ENCODE assay signal across 26 mouse cellular contexts in genomic region chr3:142817506-142817905, GRCm38 (mm10). TPM values are rescaled to one million over a fixed set of nuclear protein-coding genes. Genes with fewer than 3 reads are reported as not detected.
DNase-seq lines count a peak whose midpoint lies in the region; ATAC-seq and TF ChIP-seq lines count a peak whose summit lies in the region.
"Had no signal": no experiment of that assay in that cellular context is flagged by ENCODE, and none has a peak within 500 bp of the region (broad histone marks: within the 10 kb centered on the region; RNA-seq: fewer than 3 reads in every experiment).

No protein-coding gene starts in this region.

- H3K36me3 ChIP-seq in liver, embryonic 11.5 days (ENCODE audit: control insufficient read depth, insufficient read depth, low read length), result peaks cover 3% of the 10 kb centered on the region; the same call in 1 of the 2 replicates

- no peak for TF ChIP-seq CTCF in embryonic fibroblast, embryonic 13.5 days (IDR thresholded peaks at IDR 0.05; ENCODE audit: borderline replicate concordance, insufficient read depth, low read length)

- peak overlapping the region; percentile 92 for H3K27ac ChIP-seq in embryonic fibroblast, embryonic 13.5 days (ENCODE audit: insufficient read depth, low read length)
- H3K27ac ChIP-seq in liver, embryonic 11.5 days (ENCODE audit: low read depth, low read length), result no peak overlapping the region
- H3K27ac ChIP-seq: embryonic facial prominence, embryonic 12.5 days; embryonic facial prominence, embryonic 15.5 days; forebrain, embryonic 10.5 days; forebrain, embryonic 13.5 days; gastrocnemius, adult 2 months; hindbrain, embryonic 12.5 days; hindbrain, embryonic 15.5 days had no signal

- no peak for ATAC-seq in liver, embryonic 11.5 days (replicated peaks; ENCODE audit: low FRiP score)
- ATAC-seq: activated CD4-positive, CD25-positive, alpha-beta regulatory T cell, adult 4 months; forebrain, embryonic 13.5 days; forebrain, embryonic 16.5 days had no signal

- H3K4me3 ChIP-seq in embryonic fibroblast, embryonic 13.5 days (ENCODE audit: insufficient read depth, low read length), result no peak overlapping the region
- no peak overlapping the region for H3K4me3 ChIP-seq in liver, embryonic 11.5 days (ENCODE audit: low read depth, low read length)
- H3K4me3 ChIP-seq: embryonic facial prominence, embryonic 12.5 days; embryonic facial prominence, embryonic 15.5 days; erythroblast, embryonic 14.5 days; forebrain, embryonic 10.5 days; forebrain, embryonic 13.5 days; gastrocnemius, adult 2 months; hindbrain, embryonic 12.5 days; hindbrain, embryonic 15.5 days had no signal

- no peak for TF ChIP-seq POLR2A in embryonic fibroblast, embryonic 13.5 days (IDR thresholded peaks at IDR 0.05; ENCODE audit: low read depth, low read length)

- H3K4me2 ChIP-seq in liver, embryonic 11.5 days, result no peak overlapping the region
- H3K4me2 ChIP-seq: embryonic facial prominence, embryonic 12.5 days; embryonic facial prominence, embryonic 15.5 days; forebrain, embryonic 13.5 days; heart, embryonic 11.5 days; hindbrain, embryonic 12.5 days; hindbrain, embryonic 15.5 days had no signal

- WGBS in liver, embryonic 11.5 days, result 92% methylated on average over 3 of the region's 3 CpGs

- no peak overlapping the region for H3K9ac ChIP-seq in liver, embryonic 11.5 days (ENCODE audit: low read depth, low read length)
- H3K9ac ChIP-seq: embryonic facial prominence, embryonic 12.5 days; embryonic facial prominence, embryonic 15.5 days; forebrain, embryonic 13.5 days; hindbrain, embryonic 12.5 days; hindbrain, embryonic 15.5 days had no signal

- H3K9me3 ChIP-seq in liver, embryonic 11.5 days (ENCODE audit: control insufficient read depth, low read length), result no peaks in the 10 kb centered on the region
- H3K9me3 ChIP-seq: embryonic facial prominence, embryonic 12.5 days; embryonic facial prominence, embryonic 15.5 days; forebrain, embryonic 10.5 days; forebrain, embryonic 13.5 days; hindbrain, embryonic 12.5 days; hindbrain, embryonic 15.5 days had no signal

- DNase-seq in 3134 (ENCODE audit: extremely low read depth, insufficient read length, low spot score) (peak; percentile 54), 3T3-L1 (ENCODE audit: low read depth, low spot score) (peak; percentile 96)
- DNase-seq in Muller cell, postnatal 12 days (ENCODE audit: inconsistent ontology term), result peak; percentile 81
- no peak for DNase-seq in liver, embryonic 11.5 days (ENCODE audit: low spot score)
- DNase-seq in urinary bladder, postnatal 25 days (ENCODE audit: low spot score), result no peak
- DNase-seq in frontal cortex, postnatal 36 days (ENCODE audit: low spot score in 2 of 2), result no peak
- no peak for DNase-seq in cerebellum, adult 9-10 months
- DNase-seq: adrenal gland, adult 8-10 months; adrenal gland, postnatal 25 days; cerebellum, adult 11-12 months; cerebellum, adult 8-10 months; cerebellum, postnatal 14 days; gastrocnemius, adult 2 months; gastrocnemius, postnatal 14 days; heart, adult 11 months had no signal

- H3K4me1 ChIP-seq in embryonic fibroblast, embryonic 13.5 days (ENCODE audit: control insufficient read depth, insufficient read depth, low read length), result peaks cover 5% of the 10 kb centered on the region
- no peaks in the 10 kb centered on the region for H3K4me1 ChIP-seq in liver, embryonic 11.5 days (replicated peaks; ENCODE audit: control insufficient read depth, insufficient read depth, low read length)
- H3K4me1 ChIP-seq: embryonic facial prominence, embryonic 12.5 days; embryonic facial prominence, embryonic 15.5 days; forebrain, embryonic 10.5 days; forebrain, embryonic 13.5 days; hindbrain, embryonic 12.5 days; hindbrain, embryonic 15.5 days had no signal

- no peaks in the 10 kb centered on the region for H3K27me3 ChIP-seq in liver, embryonic 11.5 days (replicated peaks; ENCODE audit: control insufficient read depth, insufficient read depth, low read length)
- H3K27me3 ChIP-seq: embryonic facial prominence, embryonic 12.5 days; embryonic facial prominence, embryonic 15.5 days; forebrain, embryonic 13.5 days; hindbrain, embryonic 12.5 days; hindbrain, embryonic 15.5 days had no signal

RNA-seq across cellular contexts. Expression of gene Gtf2b, which starts 52.7 kb away (rescaled TPM):
- 35.2 and 36.0 TPM in 2 replicates for polyA plus RNA-seq in embryonic fibroblast, embryonic 13.5 days (2011; ENCODE audit: insufficient read length, low read depth, missing spikeins)
- 67.3 and 74.1 TPM in 2 replicates for polyA plus RNA-seq in liver, embryonic 11.5 days (2014; fragmentation: Nextera tagmentation; extraction: Ambion mirVana)

Comparison
In these comparisons a context has a peak if more than half of its experiments do, and no peak if none do; other contexts are left out.
1. DNase-seq: peak in 3134 (single experiment), 3T3-L1 (single experiment) and Muller cell, postnatal 12 days (single experiment); none in liver, embryonic 11.5 days (single experiment), urinary bladder, postnatal 25 days (single experiment), frontal cortex, postnatal 36 days (0 of 2) and cerebellum, adult 9-10 months (single experiment).